Mouse (Mus musculus): Measurements from ENCODE around the gene Pdpk1. TPM values are rescaled to one million over a fixed set of nuclear protein-coding genes. Genes with fewer than 3 reads are reported as not detected.

Gene Pdpk1
- polyA plus RNA-seq (2017; shearing (Covaris generic)) = 57.8 TPM

GRCm38 (mm10) chr17:24150824-24151223, at the start of gene Pdpk1:
TSS of gene Pdpk1 (minus strand) at chr17:24150924.

GRCm38 (mm10) chr17:24169317-24170065, 18.8 kb upstream of the Pdpk1 start, which contains the start of gene Atp6v0c:
TSS of gene Atp6v0c (minus strand) at chr17:24169702.

GRCm38 (mm10) chr17:24163176-24163962, 12.6 kb upstream of the Pdpk1 start, which contains the start of gene Amdhd2:
TSS of gene Amdhd2 (minus strand) at chr17:24163766.

GRCm38 (mm10) chr17:24072919-24073696, 77.6 kb downstream of the Pdpk1 start, which contains the start of gene Kctd5:
TSS of gene Kctd5 (minus strand) at chr17:24073485.

DNA sequence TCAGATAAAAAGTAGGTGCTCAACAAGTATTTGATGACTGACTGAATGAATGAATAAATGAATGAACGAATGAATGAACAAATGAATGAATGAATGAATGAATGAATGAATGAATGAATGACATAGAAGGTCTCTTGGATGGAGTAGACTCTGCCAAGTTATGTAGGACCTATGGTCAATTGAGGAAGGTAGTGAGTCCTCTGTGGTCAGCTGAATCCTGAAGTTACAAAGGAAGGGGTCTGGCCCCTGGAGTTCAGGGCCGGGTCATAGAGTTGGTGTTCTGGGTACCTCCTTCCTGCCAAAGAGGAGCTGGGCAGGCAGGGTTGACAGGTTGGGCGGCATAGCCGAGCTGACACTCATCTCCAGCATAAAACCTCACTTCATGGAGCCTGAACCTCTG, 112.9 kb downstream of the Pdpk1 start, which contains the start of gene Prss27:
Gene Prss27 (plus strand): TSS at position 301 of the 400 bp plus-strand sequence.

Other genes with a start within 250 kb of the Pdpk1 start
- gene Dcpp3, start 233.5 kb downstream of the Pdpk1 start, polyA plus RNA-seq (2017; shearing (Covaris generic)) = not detected
- not detected for gene Sbp, start 209.3 kb downstream of the Pdpk1 start, polyA plus RNA-seq (2017; shearing (Covaris generic))
- not detected for gene Sbpl, start 195.7 kb downstream of the Pdpk1 start, polyA plus RNA-seq (2017; shearing (Covaris generic))
- gene Prss30, start 170.4 kb downstream of the Pdpk1 start, polyA plus RNA-seq (2017; shearing (Covaris generic)) = 0.26 TPM
- not detected for gene Prss22, start 152.8 kb downstream of the Pdpk1 start, polyA plus RNA-seq (2017; shearing (Covaris generic))
- gene Prss27, start 112.8 kb downstream of the Pdpk1 start, polyA plus RNA-seq (2017; shearing (Covaris generic)) = 0.55 TPM
- gene Kctd5, start 77.4 kb downstream of the Pdpk1 start, polyA plus RNA-seq (2017; shearing (Covaris generic)) = 12.9 TPM
- 43.3 TPM for gene Amdhd2, start 12.8 kb upstream of the Pdpk1 start, polyA plus RNA-seq (2017; shearing (Covaris generic))
- gene Atp6v0c, start 18.8 kb upstream of the Pdpk1 start, polyA plus RNA-seq (2017; shearing (Covaris generic)) = 350 TPM
- gene Tbc1d24, start 54.6 kb upstream of the Pdpk1 start, polyA plus RNA-seq (2017; shearing (Covaris generic)) = 0.80 TPM
- 0.06 TPM for gene Ntn3, start 58.6 kb upstream of the Pdpk1 start, polyA plus RNA-seq (2017; shearing (Covaris generic))
- gene Tedc2, start 69.9 kb upstream of the Pdpk1 start, polyA plus RNA-seq (2017; shearing (Covaris generic)) = 6.0 TPM
- 5.1 TPM for gene Ccnf, start 100.6 kb upstream of the Pdpk1 start, polyA plus RNA-seq (2017; shearing (Covaris generic))
- not detected for gene Abca17, start 200.1 kb upstream of the Pdpk1 start, polyA plus RNA-seq (2017; shearing (Covaris generic))
- 42.8 TPM for gene Abca3, start 201.0 kb upstream of the Pdpk1 start, polyA plus RNA-seq (2017; shearing (Covaris generic))